Mouse (Mus musculus): ENCODE results near the gene Timp1. TPM values are rescaled to one million over a fixed set of nuclear protein-coding genes. Genes with fewer than 3 reads are reported as not detected.

Gene Timp1
- polyA plus RNA-seq, 1 experiment from 2014 or later = 23.1 TPM

- H3K9ac ChIP-seq = no peak overlapping the region
- no peak for ATAC-seq (replicated peaks; ENCODE audit: low FRiP score)
- no peak overlapping the region for H3K4me3 ChIP-seq (replicated peaks)
- no peaks in the 10 kb centered on the region for H3K27me3 ChIP-seq
- H3K36me3 ChIP-seq = no peaks in the 10 kb centered on the region
- H3K4me1 ChIP-seq = 0 out of 2 replicates have a peak, but pooled peaks cover 2% of the 10 kb centered on the region
- H3K9me3 ChIP-seq (replicated peaks) = no peaks in the 10 kb centered on the region
- H3K4me2 ChIP-seq = no peak overlapping the region
- WGBS = 74% methylated on average over 1 of the region's 1 CpGs
- H3K27ac ChIP-seq = no peak overlapping the region
Measured at GRCm38 (mm10) chrX:20869203-20869602, 763 bp upstream of the Timp1 start.

GRCm38 (mm10) chrX:20872928-20873500 lies 3.0 kb downstream of the Timp1 start:
- no peak overlapping the region for H3K27ac ChIP-seq
- H3K27me3 ChIP-seq = no peaks in the 10 kb centered on the region
- no peaks in the 10 kb centered on the region for H3K9me3 ChIP-seq (replicated peaks)
- H3K4me1 ChIP-seq = 0 out of 2 replicates have a peak, but pooled peaks cover 2% of the 10 kb centered on the region
- WGBS = 34% methylated on average over 11 of the region's 11 CpGs
- ATAC-seq (replicated peaks; ENCODE audit: low FRiP score) = 0 out of 2 replicates have a peak, but pooled peaks have one; percentile 34
- H3K36me3 ChIP-seq = no peaks in the 10 kb centered on the region
- no peak overlapping the region for H3K4me2 ChIP-seq
- H3K4me3 ChIP-seq (replicated peaks) = no peak overlapping the region
- H3K9ac ChIP-seq = no peak overlapping the region

GRCm38 (mm10) chrX:20875241-20875640 lies 5.3 kb downstream of the Timp1 start:
- no peak overlapping the region for H3K4me3 ChIP-seq (replicated peaks)
- 57% methylated on average over 3 of the region's 3 CpGs for WGBS
- no peak overlapping the region for H3K4me2 ChIP-seq
- no peak overlapping the region for H3K9ac ChIP-seq
- H3K27me3 ChIP-seq = no peaks in the 10 kb centered on the region
- no peak overlapping the region for H3K27ac ChIP-seq
- H3K36me3 ChIP-seq = no peaks in the 10 kb centered on the region
- no peak for ATAC-seq (replicated peaks; ENCODE audit: low FRiP score)
- H3K4me1 ChIP-seq = no peaks in the 10 kb centered on the region
- H3K9me3 ChIP-seq (replicated peaks) = no peaks in the 10 kb centered on the region

- H3K27ac ChIP-seq = no peak overlapping the region
- no peak overlapping the region for H3K4me2 ChIP-seq
- H3K4me1 ChIP-seq = no peaks in the 10 kb centered on the region
- no peaks in the 10 kb centered on the region for H3K36me3 ChIP-seq
- no peak overlapping the region for H3K4me3 ChIP-seq (replicated peaks)
- no peak overlapping the region for H3K9ac ChIP-seq
- no peak for ATAC-seq (replicated peaks; ENCODE audit: low FRiP score)
- H3K27me3 ChIP-seq = no peaks in the 10 kb centered on the region
- 38% methylated on average over 3 of the region's 3 CpGs for WGBS
- H3K9me3 ChIP-seq (replicated peaks) = no peaks in the 10 kb centered on the region
Measured at GRCm38 (mm10) chrX:20910074-20910473, 40.1 kb downstream of the Timp1 start.

- no peaks in the 10 kb centered on the region for H3K27me3 ChIP-seq
- no peaks in the 10 kb centered on the region for H3K9me3 ChIP-seq (replicated peaks)
- H3K4me1 ChIP-seq = no peaks in the 10 kb centered on the region
- 86% methylated on average over 6 of the region's 6 CpGs for WGBS
- no peak overlapping the region for H3K4me2 ChIP-seq
- no peak for ATAC-seq (replicated peaks; ENCODE audit: low FRiP score)
- no peak overlapping the region for H3K9ac ChIP-seq
- H3K4me3 ChIP-seq (replicated peaks) = no peak overlapping the region
- no peaks in the 10 kb centered on the region for H3K36me3 ChIP-seq
- H3K27ac ChIP-seq = no peak overlapping the region
Measured at GRCm38 (mm10) chrX:20913726-20914125, 43.8 kb downstream of the Timp1 start.

- no peak overlapping the region for H3K9ac ChIP-seq
- H3K4me3 ChIP-seq (replicated peaks) = no peak overlapping the region
- H3K9me3 ChIP-seq (replicated peaks) = no peaks in the 10 kb centered on the region
- H3K4me1 ChIP-seq = peaks cover 1% of the 10 kb centered on the region; the same call in 1 of the 2 replicates
- H3K27me3 ChIP-seq = 0 out of 2 replicates have a peak, but pooled peaks cover 11% of the 10 kb centered on the region
- H3K36me3 ChIP-seq = no peaks in the 10 kb centered on the region
- H3K4me2 ChIP-seq = no peak overlapping the region
- no peak overlapping the region for H3K27ac ChIP-seq
- ATAC-seq (replicated peaks; ENCODE audit: low FRiP score) = no peak
Measured at GRCm38 (mm10) chrX:20915075-20915474, 45.1 kb downstream of the Timp1 start.

GRCm38 (mm10) chrX:20920249-20920843 lies 50.4 kb downstream of the Timp1 start:
- 19% methylated on average over 45 of the region's 49 CpGs for WGBS
- H3K4me3 ChIP-seq (replicated peaks) = peak overlapping the region; percentile 45
- peaks cover 8% of the 10 kb centered on the region; the same call in 1 of the 2 replicates for H3K4me1 ChIP-seq
- no peaks in the 10 kb centered on the region for H3K36me3 ChIP-seq
- no peaks in the 10 kb centered on the region for H3K9me3 ChIP-seq (replicated peaks)
- no peak overlapping the region for H3K27ac ChIP-seq
- peaks cover 15% of the 10 kb centered on the region; the same call in 1 of the 2 replicates for H3K27me3 ChIP-seq
- H3K9ac ChIP-seq = no peak overlapping the region
- ATAC-seq (replicated peaks; ENCODE audit: low FRiP score) = peak; percentile 64
- peak overlapping the region; percentile 83 for H3K4me2 ChIP-seq

GRCm38 (mm10) chrX:20920844-20921364 lies 50.9 kb downstream of the Timp1 start, which contains the start of gene Syn1:
Gene Syn1 (minus strand): TSS chrX:20921004.
- ATAC-seq (replicated peaks; ENCODE audit: low FRiP score) = peak; percentile 96
- Histone ChIP-seq H3K9ac (no peak within 1 kb of the TSS), H3K36me3 (0 out of 2 replicates have a peak, but pooled peaks cover 2% of the 10 kb centered on the region), H3K9me3 (replicated peaks) (no peaks in the 10 kb centered on the region), H3K4me1 (peaks cover 8% of the 10 kb centered on the region; the same call in 1 of the 2 replicates), H3K27me3 (peaks cover 15% of the 10 kb centered on the region; the same call in 1 of the 2 replicates), H3K4me3 (replicated peaks) (peak within 1 kb of the TSS; percentile 45), H3K27ac (no peak within 1 kb of the TSS), H3K4me2 (peak within 1 kb of the TSS; percentile 83)
- WGBS = 17% methylated on average over 40 of the region's 44 CpGs

- Histone ChIP-seq H3K27ac (no peak overlapping the region), H3K4me2 (peak overlapping the region; percentile 83), H3K27me3 (peaks cover 15% of the 10 kb centered on the region; the same call in 1 of the 2 replicates), H3K36me3 (0 out of 2 replicates have a peak, but pooled peaks cover 2% of the 10 kb centered on the region), H3K9me3 (replicated peaks) (no peaks in the 10 kb centered on the region), H3K4me1 (peaks cover 8% of the 10 kb centered on the region; the same call in 1 of the 2 replicates), H3K9ac (no peak overlapping the region), H3K4me3 (replicated peaks) (peak overlapping the region; percentile 45)
- WGBS = 37% methylated on average over 5 of the region's 5 CpGs
- ATAC-seq (replicated peaks; ENCODE audit: low FRiP score) = no peak
Measured at GRCm38 (mm10) chrX:20921366-20921765, 51.4 kb downstream of the Timp1 start.

- ATAC-seq (replicated peaks; ENCODE audit: low FRiP score) = no peak
- no peak overlapping the region for H3K4me3 ChIP-seq (replicated peaks)
- peaks cover 15% of the 10 kb centered on the region; the same call in 1 of the 2 replicates for H3K27me3 ChIP-seq
- H3K4me2 ChIP-seq = no peak overlapping the region
- no peaks in the 10 kb centered on the region for H3K9me3 ChIP-seq (replicated peaks)
- 66% methylated on average over 1 of the region's 1 CpGs for WGBS
- no peak overlapping the region for H3K27ac ChIP-seq
- no peak overlapping the region for H3K9ac ChIP-seq
- 0 out of 2 replicates have a peak, but pooled peaks cover 10% of the 10 kb centered on the region for H3K36me3 ChIP-seq
- peaks cover 8% of the 10 kb centered on the region; the same call in 1 of the 2 replicates for H3K4me1 ChIP-seq
Measured at GRCm38 (mm10) chrX:20923506-20923905, 53.5 kb downstream of the Timp1 start.

Measured in kidney, embryonic 15.5 days (tissue).